Mouse (Mus musculus): ENCODE measurements around the gene Vldlr.

The Vldlr gene

DNA sequence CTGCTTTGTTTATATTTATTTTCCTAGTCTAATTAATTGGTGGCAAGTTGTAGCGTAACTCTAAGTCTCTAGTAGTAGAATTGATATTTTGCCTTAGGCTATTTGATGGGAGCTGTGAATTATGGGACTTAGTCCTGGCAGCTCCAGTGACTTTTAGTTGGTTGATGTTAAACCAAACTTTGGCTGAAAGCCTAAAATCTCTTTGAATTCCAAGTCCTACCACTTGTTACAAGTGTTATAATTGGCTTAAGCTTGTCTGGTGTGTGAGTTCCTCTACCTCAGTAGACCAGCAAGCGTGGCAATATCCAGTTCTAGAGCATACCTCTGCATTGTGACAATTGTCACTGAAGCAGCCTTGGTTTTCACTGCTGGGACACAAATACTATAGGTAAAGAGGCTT, 17.1 kb downstream of the Vldlr start:
- no peak for DNase-seq (ENCODE audit: low spot score in 2 of 2)

DNA sequence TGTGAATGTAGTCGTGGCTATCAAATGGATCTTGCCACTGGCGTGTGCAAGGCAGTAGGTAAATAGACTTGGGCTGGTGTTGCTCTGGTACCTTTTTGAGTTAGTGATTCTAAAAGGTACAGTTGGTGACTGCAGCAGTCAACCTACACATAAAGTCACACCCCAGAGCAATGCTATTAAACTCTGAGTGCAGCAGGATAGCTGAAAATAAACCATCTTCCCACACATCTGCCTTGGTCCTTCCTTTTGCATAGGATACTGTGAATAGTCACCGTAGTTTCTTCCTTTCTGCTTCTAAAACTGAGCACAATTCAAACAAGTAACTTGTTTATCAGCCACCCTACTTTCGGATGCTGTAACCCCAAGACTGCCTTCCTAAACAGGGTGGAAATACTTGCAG, 23.6 kb downstream of the Vldlr start:
- no peak for DNase-seq (ENCODE audit: low spot score in 2 of 2)

DNA sequence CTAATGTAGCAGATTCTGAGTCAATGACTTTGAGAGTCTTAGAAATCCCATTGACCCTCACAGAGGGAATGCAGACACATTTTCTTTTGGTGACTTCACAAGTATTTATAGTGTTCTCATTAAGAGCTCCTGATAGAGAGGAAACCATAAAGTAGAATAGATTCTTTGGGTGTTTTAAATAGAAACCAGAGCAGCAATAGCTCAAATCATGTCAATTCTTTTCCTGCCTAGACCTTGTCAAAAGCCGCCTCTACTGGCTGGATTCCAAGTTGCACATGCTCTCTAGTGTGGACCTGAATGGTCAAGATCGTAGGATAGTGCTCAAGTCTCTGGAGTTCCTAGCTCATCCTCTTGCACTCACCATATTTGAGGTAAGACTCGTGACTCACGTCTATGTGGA, 27.2 kb downstream of the Vldlr start:
- DNase-seq (ENCODE audit: low spot score in 2 of 2), result no peak

DNA sequence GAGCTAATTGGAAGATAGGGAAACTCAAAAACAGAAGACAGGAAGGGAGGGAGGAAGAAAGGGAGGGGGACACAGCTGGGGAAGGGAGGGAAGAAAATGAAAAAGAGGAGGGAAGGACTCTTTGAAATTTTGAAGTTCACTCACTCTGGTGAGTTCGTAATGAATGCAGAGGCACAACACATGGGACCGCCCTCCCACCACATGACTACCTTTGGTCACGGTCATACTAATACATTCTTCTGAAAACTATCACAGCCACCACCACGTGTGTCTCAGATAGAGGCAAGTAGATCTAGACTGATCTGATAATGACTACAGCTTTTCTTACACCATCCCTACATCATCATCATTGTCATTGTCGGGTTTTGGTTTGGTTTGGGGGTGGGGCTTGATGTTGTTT, 38.5 kb downstream of the Vldlr start:
- no peak for DNase-seq (ENCODE audit: low spot score in 2 of 2)

DNA sequence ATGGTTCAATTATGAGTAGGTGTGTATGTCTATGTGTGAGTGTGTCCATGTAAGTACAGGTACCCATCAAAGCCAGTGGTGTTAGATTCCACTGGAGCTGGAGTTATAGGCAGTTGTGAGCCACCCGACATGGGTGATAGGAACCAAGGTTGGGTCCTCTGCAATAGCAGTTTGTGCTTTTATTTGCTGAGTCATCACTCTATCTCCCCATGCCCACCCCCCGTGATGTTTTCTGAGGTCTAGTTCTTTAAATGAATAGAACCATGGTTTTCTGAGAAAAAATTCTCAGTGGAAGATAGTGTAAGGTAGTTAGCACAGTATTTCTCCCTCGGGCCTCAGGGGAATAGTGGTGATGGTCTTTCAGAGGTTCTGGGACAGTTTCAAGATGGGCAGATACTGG, 39.4 kb downstream of the Vldlr start:
- no peak for DNase-seq (ENCODE audit: low spot score in 2 of 2)

DNA sequence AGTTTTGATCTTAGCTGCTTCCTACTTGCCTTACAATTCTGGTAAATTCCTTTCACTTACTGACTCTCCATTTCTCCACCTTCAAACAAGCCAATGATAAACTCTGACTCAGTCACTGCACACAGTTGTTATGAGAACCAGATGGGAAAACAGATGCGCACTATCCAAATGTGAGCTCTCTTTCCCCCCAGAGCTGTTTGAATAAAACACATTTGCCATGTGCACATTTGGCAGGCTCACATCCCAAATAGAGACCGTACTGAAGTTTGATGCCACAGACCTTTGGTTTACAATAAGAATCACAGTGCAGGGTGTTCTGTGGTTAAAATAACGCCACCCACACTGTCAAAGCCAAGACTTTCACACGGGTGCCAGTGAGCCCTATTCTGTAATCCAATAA, 43.8 kb downstream of the Vldlr start:
- DNase-seq (ENCODE audit: low spot score in 2 of 2), result peak; percentile 29 to 39

DNA sequence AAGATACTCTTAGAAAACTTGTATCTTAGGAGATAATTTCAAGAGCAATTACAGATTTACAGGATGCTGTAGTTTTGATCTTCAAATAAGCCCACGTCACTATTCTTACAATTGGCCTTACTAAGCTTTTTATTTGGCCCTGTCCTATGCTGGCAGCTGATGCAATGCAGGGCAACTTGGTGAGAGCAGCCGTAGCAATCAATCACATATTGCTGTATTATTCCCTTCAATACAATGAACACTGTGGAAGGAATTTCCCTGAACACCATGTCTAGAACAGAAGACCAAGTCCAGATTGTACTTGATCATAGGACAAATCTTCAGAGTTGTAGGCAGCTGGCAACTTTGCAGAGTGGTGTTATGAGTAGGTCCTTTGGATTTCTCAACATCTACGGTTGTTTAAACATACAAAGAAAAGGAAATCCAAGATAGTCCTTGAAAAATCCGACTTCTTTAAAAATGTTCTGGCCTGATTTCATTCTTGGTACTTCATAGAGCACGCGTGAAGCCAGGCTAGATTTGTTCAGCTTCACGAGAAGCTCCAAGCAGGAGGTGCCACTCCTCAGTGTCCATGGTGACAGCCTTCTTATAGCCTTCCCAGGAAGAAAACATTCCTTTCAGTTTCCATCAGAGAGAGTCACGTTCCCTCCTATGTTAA, 44.5 kb downstream of the Vldlr start:
- DNase-seq (ENCODE audit: low spot score in 2 of 2), result peak in 1 of 2 experiments; percentile 52

DNA sequence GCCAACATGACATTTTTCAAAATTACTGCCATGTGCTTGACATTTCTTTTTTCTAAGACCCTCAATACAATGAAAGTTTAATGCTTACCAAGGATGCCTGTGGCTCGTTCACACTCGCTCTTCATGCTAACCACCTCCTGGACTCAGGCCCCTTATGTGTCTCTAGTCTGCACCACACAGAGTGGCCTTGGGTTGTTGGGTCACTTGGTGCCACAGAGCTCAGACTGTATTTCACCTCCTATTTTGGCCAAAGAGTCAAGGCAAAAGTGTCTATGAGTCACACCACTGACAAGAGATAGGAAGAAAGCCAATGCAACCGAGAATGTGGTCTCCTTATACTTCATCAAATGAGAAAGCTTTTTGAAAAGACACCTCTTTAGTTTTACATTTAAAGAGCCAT, 45.9 kb downstream of the Vldlr start:
- no peak for DNase-seq (ENCODE audit: low spot score in 2 of 2)

DNA sequence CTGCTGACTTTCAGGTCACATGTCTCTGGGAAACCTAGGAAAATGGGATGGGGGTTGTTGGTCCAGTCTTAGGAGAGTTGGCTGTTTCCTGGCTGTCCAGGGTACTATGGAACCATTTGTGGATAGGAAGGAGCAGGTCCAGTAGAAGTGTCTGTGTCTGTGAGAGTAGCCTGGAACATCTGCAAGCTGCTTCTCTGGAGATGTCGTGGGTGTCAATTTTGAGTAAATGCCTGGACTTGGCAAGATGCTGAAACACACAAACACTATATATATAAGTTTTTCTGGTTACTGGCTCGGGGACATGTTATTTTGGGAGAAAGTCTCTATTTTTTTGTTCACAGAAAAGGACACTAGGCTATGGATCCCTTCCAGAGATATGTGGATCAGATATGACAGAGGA, 57.1 kb downstream of the Vldlr start:
- DNase-seq (ENCODE audit: low spot score in 2 of 2), result no peak

DNA sequence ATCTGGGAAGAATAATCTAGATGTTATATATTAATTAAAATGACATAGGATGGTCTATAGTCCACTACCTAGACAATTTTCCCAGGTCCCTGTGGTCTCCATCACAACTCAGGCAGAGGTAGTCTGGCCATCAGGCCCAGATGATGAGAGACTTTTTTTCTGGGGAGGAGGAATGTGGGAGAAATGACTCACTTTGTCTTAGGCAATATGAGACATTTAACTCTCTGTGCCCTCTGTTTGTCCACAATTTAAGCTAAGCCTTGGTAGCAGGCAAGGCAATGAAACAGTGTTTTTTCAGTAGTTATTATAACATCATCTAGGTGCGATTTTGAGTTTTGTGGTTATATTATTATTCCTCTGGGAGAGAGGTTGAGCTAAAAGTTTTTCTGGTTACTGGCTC, 58.1 kb downstream of the Vldlr start:
- DNase-seq (ENCODE audit: low spot score in 2 of 2), result no peak

DNA sequence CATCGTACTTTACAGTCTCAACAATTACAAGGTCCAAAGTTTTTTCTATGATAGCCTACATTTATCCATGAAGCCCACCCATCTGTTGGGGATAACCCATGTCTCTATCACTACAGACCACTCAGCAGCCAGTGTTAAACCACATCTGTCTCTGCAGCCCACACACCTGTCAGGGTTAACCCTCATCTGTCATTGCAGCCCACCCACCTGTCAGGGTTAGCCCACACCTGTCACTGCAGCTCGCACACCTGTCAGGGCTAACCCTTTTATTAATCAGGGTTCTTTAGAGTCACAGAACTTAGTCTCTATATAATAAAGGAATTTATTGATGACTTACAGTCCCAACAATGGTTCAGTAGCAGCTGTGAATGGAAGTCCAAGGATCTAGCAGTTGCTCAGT, 62.9 kb downstream of the Vldlr start:
- no peak for DNase-seq (ENCODE audit: low spot score in 2 of 2)

Measured in right cerebral cortex, postnatal 10 days (tissue).